Mouse (Mus musculus) forebrain, embryonic 12.5 days (tissue): Measurements from ENCODE around the gene Fbxw4. TPM values are rescaled to one million over a fixed set of nuclear protein-coding genes. Genes with fewer than 3 reads are reported as not detected.

Source experiments
- ATAC-seq: fragments of 200-750 bp; cut with Nextera tagmentation; 2 replicates; pipeline ENCODE4 v1.8.0; 2017; ENCODE audit warnings: moderate TSS enrichment; ENCODE audit not compliant: low FRiP score
- H3K27ac ChIP-seq: fragments of 300-500 bp; sonication (generic); 2 replicates; pipeline ENCODE4 v1.5.1; 2016; ENCODE audit warnings: mild to moderate bottlenecking
- H3K27me3 ChIP-seq: fragments of 300-500 bp; sonication (generic); 2 replicates; pipeline ENCODE4 v1.6.1; 2016; ENCODE audit warnings: mild to moderate bottlenecking
- H3K36me3 ChIP-seq: fragments of 300-500 bp; sonication (generic); replicated peaks from 2 replicates; pipeline ENCODE4 v1.6.1; 2016; ENCODE audit warnings: mild to moderate bottlenecking
- H3K4me1 ChIP-seq: fragments of 300-500 bp; sonication (generic); 2 replicates; pipeline ENCODE4 v1.6.1; 2016
- H3K4me2 ChIP-seq: fragments of 300-500 bp; sonication (generic); 2 replicates; pipeline ENCODE4 v1.6.1; 2016; ENCODE audit warnings: mild to moderate bottlenecking, moderate library complexity
- H3K4me3 ChIP-seq: fragments of 300-500 bp; sonication (generic); replicated peaks from 2 replicates; pipeline ENCODE4 v1.5.1; 2016; ENCODE audit warnings: mild to moderate bottlenecking
- H3K9ac ChIP-seq: fragments of 300-500 bp; sonication (generic); 2 replicates; pipeline ENCODE4 v1.6.1; 2016; ENCODE audit warnings: mild to moderate bottlenecking
- H3K9me3 ChIP-seq: fragments of 300-500 bp; sonication (generic); 2 replicates; pipeline ENCODE4 v1.6.1; 2016
- WGBS: fragments of 180-500 bp; shearing (Covaris S2); methylation state at CpG from one replicate; pipeline ENCODE4 v1.1.7; 2016; 5-methylcytosine and 5-hydroxymethylcytosine counted together
- polyA plus RNA-seq: library from polyadenylated mRNA; unstranded; fragments of >200 nt; fragmentation: Nextera tagmentation; extraction: Ambion mirVana; gene quantifications from 2 replicates; pipeline ENCODE4 v1.2.1, GENCODE M21; 2016

Gene Fbxw4
- polyA plus RNA-seq, 1 experiment from 2014 or later: 4.6 TPM

- Histone ChIP-seq H3K9me3 (no peaks in the 10 kb centered on the region), H3K4me2 (peak overlapping the region; percentile 80), H3K36me3 (no peaks in the 10 kb centered on the region), H3K9ac (0 out of 2 replicates have a peak overlapping the region, but pooled peaks have one; percentile 53), H3K27me3 (peaks cover 91% of the 10 kb centered on the region), H3K4me1 (peaks cover 25% of the 10 kb centered on the region), H3K27ac (0 out of 2 replicates have a peak overlapping the region, but pooled peaks have one; percentile 53), H3K4me3 (peak overlapping the region; percentile 46)
- 16% methylated on average over 3 of the region's 3 CpGs for WGBS
- ATAC-seq: no peak
These were observed 118.1 kb downstream of the Fbxw4 start for GRCm38 (mm10) chr19:45542061-45542460.

GRCm38 (mm10) chr19:45541409-45542041 lies 118.6 kb downstream of the Fbxw4 start:
- WGBS: 0% methylated on average over 43 of the region's 58 CpGs
- peaks cover 85% of the 10 kb centered on the region for H3K27me3 ChIP-seq

GRCm38 (mm10) chr19:45540657-45541408 lies 119.3 kb downstream of the Fbxw4 start:
- H3K27me3 ChIP-seq: peaks cover 80% of the 10 kb centered on the region
- peak overlapping the region; percentile 46 for H3K4me3 ChIP-seq
- ATAC-seq: no peak
- 26% methylated on average over 8 of the region's 8 CpGs for WGBS
- no peaks in the 10 kb centered on the region for H3K9me3 ChIP-seq
- peak overlapping the region; percentile 53 for H3K9ac ChIP-seq
- H3K4me2 ChIP-seq: peak overlapping the region; percentile 80
- no peak overlapping the region for H3K27ac ChIP-seq
- no peaks in the 10 kb centered on the region for H3K36me3 ChIP-seq
- peaks cover 25% of the 10 kb centered on the region for H3K4me1 ChIP-seq

More at GRCm38 (mm10) chr19:45541409-45542041, 118.6 kb downstream of the Fbxw4 start:
- no peaks in the 10 kb centered on the region for H3K9me3 ChIP-seq
- peak overlapping the region; percentile 46 for H3K4me3 ChIP-seq
- H3K9ac ChIP-seq: peak overlapping the region; percentile 53
- peak overlapping the region; percentile 80 for H3K4me2 ChIP-seq
- H3K36me3 ChIP-seq: no peaks in the 10 kb centered on the region
- ATAC-seq: peak; percentile 71
- peaks cover 25% of the 10 kb centered on the region for H3K4me1 ChIP-seq
- 0 out of 2 replicates have a peak overlapping the region, but pooled peaks have one; percentile 53 for H3K27ac ChIP-seq

GRCm38 (mm10) chr19:45537505-45537904 lies 122.6 kb downstream of the Fbxw4 start:
- Histone ChIP-seq H3K9ac (no peak overlapping the region), H3K27ac (no peak overlapping the region), H3K36me3 (no peaks in the 10 kb centered on the region), H3K4me1 (peaks cover 28% of the 10 kb centered on the region), H3K4me2 (no peak overlapping the region), H3K9me3 (no peaks in the 10 kb centered on the region), H3K27me3 (peaks cover 50% of the 10 kb centered on the region), H3K4me3 (no peak overlapping the region)
- 63% methylated on average over 1 of the region's 1 CpGs for WGBS
- ATAC-seq: no peak

GRCm38 (mm10) chr19:45535929-45536328 lies 124.2 kb downstream of the Fbxw4 start:
- no peak overlapping the region for H3K4me3 ChIP-seq
- H3K4me1 ChIP-seq: peaks cover 18% of the 10 kb centered on the region
- 65% methylated on average over 6 of the region's 6 CpGs for WGBS
- H3K36me3 ChIP-seq: no peaks in the 10 kb centered on the region
- H3K27ac ChIP-seq: no peak overlapping the region
- no peak overlapping the region for H3K9ac ChIP-seq
- H3K4me2 ChIP-seq: no peak overlapping the region
- 0 out of 2 replicates have a peak, but pooled peaks have one; percentile 6 for ATAC-seq
- peaks cover 35% of the 10 kb centered on the region for H3K27me3 ChIP-seq
- H3K9me3 ChIP-seq: no peaks in the 10 kb centered on the region

GRCm38 (mm10) chr19:45535214-45535735 lies 124.8 kb downstream of the Fbxw4 start:
- no peak overlapping the region for H3K4me2 ChIP-seq
- no peak overlapping the region for H3K4me3 ChIP-seq
- 0 out of 2 replicates have a peak, but pooled peaks cover under 1% of the 10 kb centered on the region for H3K36me3 ChIP-seq
- H3K9me3 ChIP-seq: no peaks in the 10 kb centered on the region
- no peak for ATAC-seq
- no peak overlapping the region for H3K27ac ChIP-seq
- H3K9ac ChIP-seq: no peak overlapping the region
- 81% methylated on average over 8 of the region's 8 CpGs for WGBS
- H3K27me3 ChIP-seq: peaks cover 28% of the 10 kb centered on the region
- H3K4me1 ChIP-seq: peaks cover 12% of the 10 kb centered on the region; the same call in 1 of the 2 replicates

GRCm38 (mm10) chr19:45533617-45534016 lies 126.5 kb downstream of the Fbxw4 start:
- Histone ChIP-seq H3K27me3 (peaks cover 11% of the 10 kb centered on the region; the same call in 1 of the 2 replicates), H3K4me3 (no peak overlapping the region), H3K27ac (no peak overlapping the region), H3K9ac (no peak overlapping the region), H3K4me1 (peaks cover 12% of the 10 kb centered on the region; the same call in 1 of the 2 replicates), H3K4me2 (no peak overlapping the region), H3K9me3 (no peaks in the 10 kb centered on the region), H3K36me3 (peaks cover 17% of the 10 kb centered on the region)
- ATAC-seq: no peak
- WGBS: 72% methylated on average over 7 of the region's 7 CpGs

GRCm38 (mm10) chr19:45531554-45531953 lies 128.6 kb downstream of the Fbxw4 start:
- Histone ChIP-seq H3K36me3 (peaks cover 38% of the 10 kb centered on the region), H3K27me3 (peaks cover 3% of the 10 kb centered on the region; the same call in 1 of the 2 replicates), H3K4me2 (no peak overlapping the region), H3K4me3 (no peak overlapping the region), H3K4me1 (peaks cover 12% of the 10 kb centered on the region; the same call in 1 of the 2 replicates), H3K9me3 (no peaks in the 10 kb centered on the region), H3K27ac (no peak overlapping the region), H3K9ac (no peak overlapping the region)
- no peak for ATAC-seq
- WGBS: 63% methylated on average over 6 of the region's 6 CpGs

GRCm38 (mm10) chr19:45530200-45530995 lies 129.7 kb downstream of the Fbxw4 start:
- H3K9ac ChIP-seq: no peak overlapping the region
- H3K27me3 ChIP-seq: no peaks in the 10 kb centered on the region; the same call in 1 of the 2 replicates
- peaks cover 39% of the 10 kb centered on the region for H3K36me3 ChIP-seq
- peaks cover 12% of the 10 kb centered on the region; the same call in 1 of the 2 replicates for H3K4me1 ChIP-seq
- H3K27ac ChIP-seq: no peak overlapping the region
- H3K4me3 ChIP-seq: no peak overlapping the region
- no peaks in the 10 kb centered on the region for H3K9me3 ChIP-seq
- 89% methylated on average over 15 of the region's 15 CpGs for WGBS
- no peak for ATAC-seq
- H3K4me2 ChIP-seq: no peak overlapping the region

- no peak for ATAC-seq
- peaks cover 42% of the 10 kb centered on the region for H3K36me3 ChIP-seq
- no peak overlapping the region for H3K27ac ChIP-seq
- H3K4me3 ChIP-seq: no peak overlapping the region
- H3K4me2 ChIP-seq: no peak overlapping the region
- H3K9ac ChIP-seq: no peak overlapping the region
- no peaks in the 10 kb centered on the region for H3K9me3 ChIP-seq
- 89% methylated on average over 5 of the region's 5 CpGs for WGBS
- H3K27me3 ChIP-seq: no peaks in the 10 kb centered on the region; the same call in 1 of the 2 replicates
- peaks cover 4% of the 10 kb centered on the region; the same call in 1 of the 2 replicates for H3K4me1 ChIP-seq
These were observed 130.8 kb downstream of the Fbxw4 start for GRCm38 (mm10) chr19:45529294-45529693.
